Mouse (Mus musculus) C2C12 (cell line): Measurements from ENCODE around the gene Rims4. TPM values are rescaled to one million over a fixed set of nuclear protein-coding genes. Genes with fewer than 3 reads are reported as not detected.

Experiments used
- H3K27me3 ChIP-seq: one replicate; pipeline ENCODE4 v1.6.1; 2011; ENCODE audit not compliant: control insufficient read depth, insufficient read depth, insufficient read length
- H3K36me3 ChIP-seq: one replicate; pipeline ENCODE4 v1.6.1; 2011; ENCODE audit not compliant: control insufficient read depth, insufficient read depth
- H3K4me3 ChIP-seq: one replicate; pipeline ENCODE4 v1.5.1; 2011; ENCODE audit warnings: mild to moderate bottlenecking, control low read depth; ENCODE audit not compliant: poor library complexity, insufficient read depth, severe bottlenecking
- H3K79me2 ChIP-seq: one replicate; pipeline ENCODE4 v1.6.1; 2011; ENCODE audit not compliant: control insufficient read depth, insufficient read depth
- H3K79me3 ChIP-seq: one replicate; pipeline ENCODE4 v1.6.1; 2011; ENCODE audit warnings: low read depth, control low read depth
- H3ac ChIP-seq: one replicate; pipeline ENCODE3; 2011; ENCODE audit warnings: low read depth; ENCODE audit not compliant: control insufficient read depth, insufficient read length
- CEBPB ChIP-seq: IDR thresholded peaks from one replicate; pipeline ENCODE4 v1.6.1; 2011; ENCODE audit warnings: low read depth, mild to moderate bottlenecking, control low read depth, moderate library complexity
- CTCF ChIP-seq: IDR thresholded peaks from one replicate; pipeline ENCODE4 v1.5.1; 2011; ENCODE audit not compliant: control insufficient read depth, insufficient read depth, insufficient read length
- FOSL1 ChIP-seq: IDR thresholded peaks from one replicate; pipeline ENCODE4 v1.8.0; 2011; ENCODE audit warnings: mild to moderate bottlenecking, low read length; ENCODE audit not compliant: poor library complexity, insufficient read depth, severe bottlenecking
- MAX ChIP-seq: IDR thresholded peaks from one replicate; pipeline ENCODE4 v1.6.1; 2011; ENCODE audit warnings: mild to moderate bottlenecking, control low read depth
- MYOD1 ChIP-seq: IDR thresholded peaks from one replicate; pipeline ENCODE4 v1.6.1; 2011; ENCODE audit warnings: low read depth; ENCODE audit not compliant: control insufficient read depth, insufficient read length
- MYOG ChIP-seq: IDR thresholded peaks from one replicate; pipeline ENCODE4 v1.6.1; 2011; ENCODE audit not compliant: control insufficient read depth, insufficient read length; ENCODE audit errors: extremely low read depth
- USF1 ChIP-seq: IDR thresholded peaks from one replicate; pipeline ENCODE4 v1.6.1; 2011; ENCODE audit warnings: low read depth, mild to moderate bottlenecking, control low read depth, moderate library complexity
- polyA plus RNA-seq: library from polyadenylated mRNA; unstranded; fragments of >200 nt; fragmentation: generic; extraction: Trizol; gene quantifications from one replicate; pipeline ENCODE4 v1.2.1, GENCODE M21; 2012; ENCODE audit warnings: missing spikeins

Rims4 gene
- polyA plus RNA-seq, 1 experiment: not detected

DNA sequence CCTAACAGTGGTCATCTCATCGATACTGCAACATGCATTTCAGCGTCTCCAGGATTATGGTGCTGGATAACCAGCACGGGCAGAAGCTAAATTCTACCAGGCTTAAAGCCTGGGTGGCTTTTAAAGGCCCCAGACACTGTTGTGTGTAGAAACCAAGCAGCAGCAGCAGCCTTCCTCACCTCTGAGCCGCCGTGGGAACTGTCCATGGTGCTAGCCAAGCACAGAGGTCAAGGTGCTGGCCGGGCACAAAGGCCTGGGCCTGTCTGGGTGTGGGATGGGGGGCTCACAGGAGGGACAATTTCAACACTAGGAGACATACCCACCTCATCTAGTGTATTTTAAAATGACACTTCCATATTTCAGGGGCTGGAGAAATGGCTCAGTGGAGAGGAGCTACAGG lies 29.1 kb downstream of the Rims4 start:
- Histone ChIP-seq H3K79me3 (no peaks in the 10 kb centered on the region), H3K4me3 (no peak overlapping the region), H3K27me3 (peaks cover 38% of the 10 kb centered on the region), H3K36me3 (no peaks in the 10 kb centered on the region), H3K79me2 (no peaks in the 10 kb centered on the region), H3ac (no peak overlapping the region)
- TF ChIP-seq CTCF (no peak), CEBPB (no peak), USF1 (no peak), FOSL1 (no peak), MAX (no peak), MYOD1 (no peak), MYOG (no peak)

DNA sequence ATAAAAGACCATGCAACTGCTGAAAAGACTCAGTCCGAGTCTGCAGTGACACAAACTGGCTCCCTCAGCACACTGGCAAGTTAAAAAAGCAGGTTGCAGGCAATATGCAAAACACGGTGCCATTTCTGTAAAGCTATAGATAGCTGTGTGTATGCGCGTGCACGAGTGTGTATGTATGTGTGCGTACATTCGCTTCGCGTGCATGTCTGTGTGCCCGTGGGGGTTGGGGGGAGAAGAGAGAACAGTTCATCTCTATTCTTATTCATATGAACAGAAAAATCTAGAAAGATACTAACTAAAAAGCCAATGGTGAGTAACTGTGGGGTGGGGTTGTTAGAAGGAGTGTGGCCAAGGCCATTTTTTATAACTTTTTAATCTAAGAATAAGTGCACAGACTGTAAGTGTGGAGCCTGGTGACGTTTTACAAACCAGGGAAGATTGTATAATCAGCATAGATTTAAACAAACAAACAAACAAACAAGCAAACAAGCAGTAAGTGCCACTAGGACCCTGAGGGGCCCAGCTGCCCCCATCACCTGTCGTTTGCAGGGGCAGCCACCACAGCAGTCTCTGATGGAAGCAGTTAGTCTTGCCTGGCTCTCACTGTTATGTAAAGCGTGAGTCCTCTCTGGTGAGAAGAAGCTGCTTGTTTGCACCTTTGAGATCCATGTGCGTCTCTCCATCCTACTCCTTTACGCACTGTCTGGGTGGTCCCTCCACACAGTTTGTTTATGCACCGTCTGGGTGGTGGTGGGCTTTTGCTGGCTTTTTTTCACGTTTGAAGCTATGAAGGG lies 35.4 kb downstream of the Rims4 start:
- Histone ChIP-seq H3ac (no peak overlapping the region), H3K36me3 (no peaks in the 10 kb centered on the region), H3K79me3 (no peaks in the 10 kb centered on the region), H3K4me3 (no peak overlapping the region), H3K27me3 (peaks cover 72% of the 10 kb centered on the region), H3K79me2 (no peaks in the 10 kb centered on the region)
- TF ChIP-seq USF1 (no peak), FOSL1 (no peak), MAX (no peak), CEBPB (no peak), CTCF (no peak), MYOG (no peak), MYOD1 (no peak)

DNA sequence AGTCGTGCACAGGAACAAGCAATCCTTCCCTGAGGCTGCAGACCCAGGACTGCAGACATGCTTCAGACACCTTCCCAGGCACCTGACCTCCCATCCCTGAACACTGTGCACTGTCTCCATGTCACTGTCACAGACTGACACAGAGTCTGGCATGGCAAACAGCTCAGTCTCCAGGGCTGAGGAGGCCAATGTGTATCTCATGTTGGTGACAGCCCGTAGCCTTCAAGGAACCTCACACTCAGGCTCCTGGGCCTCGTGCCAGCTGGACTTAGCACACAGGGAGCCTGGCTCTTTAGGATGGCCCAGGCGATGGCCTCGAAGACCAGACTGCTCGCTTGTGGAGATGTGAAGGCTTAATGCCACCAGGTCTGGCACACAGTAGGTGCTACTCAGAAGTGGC lies 37.6 kb downstream of the Rims4 start:
- TF ChIP-seq USF1 (no peak), MAX (no peak), MYOD1 (no peak), CEBPB (no peak), CTCF (no peak), FOSL1 (no peak), MYOG (no peak)
- Histone ChIP-seq H3K4me3 (no peak overlapping the region), H3K36me3 (no peaks in the 10 kb centered on the region), H3K79me2 (no peaks in the 10 kb centered on the region), H3K27me3 (peaks cover 72% of the 10 kb centered on the region), H3ac (no peak overlapping the region), H3K79me3 (no peaks in the 10 kb centered on the region)

DNA sequence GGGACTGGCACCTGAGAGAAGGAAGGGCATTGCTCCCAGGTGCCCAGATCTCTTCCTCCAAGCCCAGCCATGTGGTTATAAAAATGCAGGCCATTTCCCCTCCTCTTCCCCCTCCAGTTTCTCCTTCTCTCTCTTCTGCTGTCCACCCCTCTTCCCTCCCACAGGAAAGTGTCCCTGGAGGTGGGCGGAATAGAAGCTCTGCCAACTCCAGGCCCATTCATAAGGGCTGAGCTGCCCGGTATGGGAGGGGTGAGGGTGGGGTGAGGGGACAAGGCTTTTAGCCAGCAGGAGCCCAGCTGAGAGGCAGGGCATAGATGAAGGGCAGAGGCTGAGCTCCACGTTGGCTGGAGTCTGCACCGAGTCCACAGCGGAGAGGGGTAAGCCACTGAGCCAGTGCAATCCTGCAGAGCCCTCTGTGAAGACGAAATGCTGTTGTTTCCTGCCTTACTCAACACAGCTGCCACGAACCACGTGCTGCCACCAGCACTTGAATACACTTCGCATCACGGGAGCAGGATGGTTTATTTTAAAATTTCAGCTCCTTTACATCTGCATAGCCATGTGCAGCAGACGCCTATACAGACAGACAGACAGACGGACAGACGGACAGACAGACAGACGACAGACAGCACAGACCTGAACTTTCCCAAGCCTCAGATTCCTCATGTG lies 41.5 kb downstream of the Rims4 start:
- Histone ChIP-seq H3ac (no peak overlapping the region), H3K79me3 (no peaks in the 10 kb centered on the region), H3K27me3 (peaks cover 87% of the 10 kb centered on the region), H3K36me3 (no peaks in the 10 kb centered on the region), H3K4me3 (no peak overlapping the region), H3K79me2 (no peaks in the 10 kb centered on the region)
- TF ChIP-seq MYOG (no peak), CTCF (no peak), CEBPB (no peak), MYOD1 (no peak), USF1 (no peak)

DNA sequence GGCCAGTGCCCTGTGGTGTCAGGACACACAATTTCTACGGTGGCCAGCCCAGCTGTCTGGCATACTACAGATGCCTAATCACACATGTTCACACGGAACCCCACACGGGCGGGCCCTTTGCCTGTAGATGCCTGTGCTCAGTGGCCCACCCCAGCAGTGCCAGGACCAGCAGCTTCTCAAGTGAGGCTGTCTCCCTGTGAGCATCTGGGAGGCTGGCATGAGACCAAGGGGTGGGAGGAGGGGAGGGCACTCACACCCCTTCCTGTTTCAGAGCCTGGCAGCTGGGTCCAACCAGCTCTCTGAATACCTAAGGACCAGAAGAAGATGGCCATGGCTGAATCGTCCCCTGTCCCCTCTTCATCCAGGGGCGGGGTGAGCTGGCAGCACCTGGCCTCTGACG lies 43.0 kb downstream of the Rims4 start:
- H3K79me3 ChIP-seq: no peaks in the 10 kb centered on the region
- H3K4me3 ChIP-seq: no peak overlapping the region
- no peaks in the 10 kb centered on the region for H3K79me2 ChIP-seq
- H3ac ChIP-seq: no peak overlapping the region
- H3K27me3 ChIP-seq: peaks cover 87% of the 10 kb centered on the region
- TF ChIP-seq USF1: no peak
- TF ChIP-seq MYOG: no peak
- no peak for TF ChIP-seq MAX
- no peak for TF ChIP-seq CTCF
- TF ChIP-seq CEBPB: no peak
- TF ChIP-seq MYOD1: no peak
- TF ChIP-seq FOSL1: no peak
- H3K36me3 ChIP-seq: no peaks in the 10 kb centered on the region

DNA sequence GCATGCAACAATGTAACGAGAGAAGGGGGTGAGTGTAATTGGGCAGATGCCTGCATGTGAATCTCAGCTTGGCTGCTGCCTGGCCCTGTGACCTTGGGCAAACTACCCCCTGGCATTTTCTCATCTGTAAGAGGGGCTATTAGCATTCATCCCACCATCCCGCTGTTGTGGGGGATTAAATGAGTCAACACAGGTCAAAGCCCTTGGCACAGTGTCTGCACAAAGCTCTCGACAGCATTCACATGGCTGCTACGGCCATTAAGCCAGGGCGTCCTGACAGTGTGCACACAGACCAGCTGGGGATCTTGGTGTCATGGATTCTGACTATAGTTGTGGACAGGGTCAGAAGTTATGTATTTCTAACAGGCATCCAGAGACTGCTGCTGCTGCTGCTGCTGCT lies 43.6 kb downstream of the Rims4 start:
- no peak overlapping the region for H3K4me3 ChIP-seq
- no peaks in the 10 kb centered on the region for H3K79me3 ChIP-seq
- H3K79me2 ChIP-seq: no peaks in the 10 kb centered on the region
- TF ChIP-seq MYOG (no peak), CTCF (no peak), MYOD1 (no peak), CEBPB (no peak), FOSL1 (no peak), USF1 (no peak)
- no peak overlapping the region for H3ac ChIP-seq
- H3K36me3 ChIP-seq: no peaks in the 10 kb centered on the region
- peaks cover 87% of the 10 kb centered on the region for H3K27me3 ChIP-seq
